Mouse (Mus musculus): ENCODE results near the gene 2310007B03Rik.

2310007B03Rik gene

DNA sequence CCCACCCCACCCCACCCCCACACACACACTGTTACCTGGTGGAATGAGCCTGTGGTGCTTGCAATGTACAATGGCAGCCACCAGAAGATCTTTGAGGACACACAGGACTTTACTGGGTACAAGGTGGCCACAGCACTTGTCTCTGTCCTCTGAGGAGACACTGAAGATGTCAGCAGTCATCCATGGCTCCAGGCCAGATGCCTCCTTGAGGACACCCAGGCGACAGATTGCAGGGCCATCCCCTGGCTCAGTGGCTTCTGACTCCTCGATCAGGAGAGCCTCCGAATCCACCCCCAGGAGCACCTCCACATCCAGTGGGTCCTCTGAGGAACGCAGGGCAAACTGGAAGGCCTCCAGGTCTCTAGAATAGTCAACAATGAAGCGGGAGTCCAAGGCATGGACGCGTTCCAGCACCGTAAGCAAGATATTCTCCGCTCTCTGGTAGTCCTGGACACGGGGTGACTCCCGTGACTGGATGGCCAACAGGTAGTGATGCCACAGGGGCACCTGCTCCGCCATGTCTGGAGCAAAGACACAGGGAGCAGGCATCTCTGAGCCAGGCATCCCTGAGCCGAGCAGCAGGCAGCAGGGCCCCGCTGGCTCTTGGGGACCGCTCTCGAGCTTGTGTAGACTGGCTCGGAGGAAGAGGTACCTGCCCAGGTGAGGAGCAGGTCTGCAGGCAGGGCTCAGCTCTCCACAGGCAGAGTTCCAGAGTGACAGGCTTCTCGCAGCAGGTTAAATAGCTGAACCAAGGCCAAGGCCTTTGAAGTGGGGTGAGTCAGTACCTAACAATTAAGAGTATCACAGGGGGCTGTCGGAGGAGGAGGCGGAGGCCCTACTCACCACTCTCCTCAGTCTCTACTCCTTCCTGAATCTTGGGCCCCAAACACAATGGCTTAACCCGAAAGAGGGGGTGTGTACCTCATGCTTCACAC, 915 bp downstream of the 2310007B03Rik start:
- DNase-seq (ENCODE audit: low read depth, low spot score) = no peak

DNA sequence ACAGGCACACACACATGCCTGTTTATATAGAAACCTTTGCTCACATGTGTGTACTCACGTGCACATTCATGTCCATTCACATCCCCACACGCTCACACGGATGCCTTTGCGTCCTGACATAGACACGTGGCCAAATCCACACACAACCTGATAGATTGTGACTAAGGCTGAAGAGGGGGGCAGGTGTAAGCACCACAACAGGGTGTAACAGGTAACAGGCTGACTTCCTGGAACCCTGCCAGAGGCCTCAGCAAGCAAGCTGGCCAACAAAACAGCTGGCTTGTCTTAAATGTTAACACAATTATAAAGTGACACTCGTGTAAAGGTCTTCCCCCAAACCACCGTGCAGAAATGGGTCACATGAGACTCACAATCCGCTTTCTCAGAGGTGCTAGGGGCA, 1.8 kb downstream of the 2310007B03Rik start:
- no peak for DNase-seq (ENCODE audit: low read depth, low spot score)

DNA sequence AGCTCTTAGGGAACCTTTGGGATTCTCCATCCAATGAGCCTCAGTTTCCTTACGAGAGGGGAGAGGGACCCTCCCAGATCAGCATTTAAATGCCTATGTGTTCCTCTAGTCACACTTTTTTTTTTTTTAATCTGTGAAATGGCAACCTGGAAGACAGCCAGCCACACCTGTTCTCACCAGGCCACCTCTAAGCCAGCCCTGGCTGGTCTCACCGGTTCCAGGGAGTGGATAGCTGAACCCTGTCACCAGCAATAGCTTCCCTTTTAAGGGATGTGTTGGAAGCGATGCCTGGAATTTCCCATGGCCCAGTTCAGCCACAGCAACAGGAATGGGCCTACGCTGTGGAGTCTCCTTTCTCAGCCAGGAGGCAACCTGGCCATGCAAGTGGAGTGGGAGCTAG, 3.2 kb downstream of the 2310007B03Rik start:
- no peak for DNase-seq (ENCODE audit: low read depth, low spot score)

DNA sequence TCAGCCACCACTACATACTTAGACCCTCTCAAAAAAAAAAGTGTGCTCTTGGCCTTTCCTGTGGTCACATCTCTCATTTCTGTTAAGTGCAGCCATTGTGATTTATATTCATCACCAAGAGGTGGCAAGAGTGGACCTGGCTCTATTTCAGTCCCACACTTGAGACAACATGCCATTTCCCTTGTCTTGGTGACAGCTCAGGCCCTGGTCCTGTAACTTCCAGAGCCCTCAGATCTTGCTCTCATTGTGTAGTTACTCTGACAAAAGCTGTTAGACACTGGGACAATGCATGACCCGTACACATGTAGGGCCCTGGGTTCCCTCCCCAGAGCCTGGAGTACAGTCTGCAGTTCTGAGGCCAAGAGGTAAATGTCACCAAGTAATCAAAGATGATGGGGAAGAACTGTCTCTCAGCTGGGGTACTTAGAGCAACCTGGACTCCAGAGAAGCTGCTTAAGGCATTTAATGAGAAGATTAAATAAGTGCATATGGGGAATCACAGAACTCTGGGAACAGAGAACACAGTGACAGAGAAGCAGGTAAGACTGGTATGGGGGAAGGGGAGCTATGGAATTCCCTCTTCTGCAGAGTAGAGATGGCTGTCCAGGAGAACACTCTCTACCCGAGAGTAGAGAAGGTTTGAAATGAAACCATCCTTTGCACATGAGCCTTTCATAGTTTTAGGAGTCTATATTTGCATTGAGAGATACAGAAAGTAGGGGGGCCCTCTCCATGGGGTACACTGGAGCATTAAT, 9.7 kb downstream of the 2310007B03Rik start:
- no peak for DNase-seq (ENCODE audit: low read depth, low spot score)

GRCm38 (mm10) chr1:93144176-93144575, 16.6 kb downstream of the 2310007B03Rik start:
- DNase-seq (ENCODE audit: low read depth, low spot score) = no peak

GRCm38 (mm10) chr1:93142871-93143270, 17.9 kb downstream of the 2310007B03Rik start:
- DNase-seq (ENCODE audit: low read depth, low spot score) = no peak

DNA sequence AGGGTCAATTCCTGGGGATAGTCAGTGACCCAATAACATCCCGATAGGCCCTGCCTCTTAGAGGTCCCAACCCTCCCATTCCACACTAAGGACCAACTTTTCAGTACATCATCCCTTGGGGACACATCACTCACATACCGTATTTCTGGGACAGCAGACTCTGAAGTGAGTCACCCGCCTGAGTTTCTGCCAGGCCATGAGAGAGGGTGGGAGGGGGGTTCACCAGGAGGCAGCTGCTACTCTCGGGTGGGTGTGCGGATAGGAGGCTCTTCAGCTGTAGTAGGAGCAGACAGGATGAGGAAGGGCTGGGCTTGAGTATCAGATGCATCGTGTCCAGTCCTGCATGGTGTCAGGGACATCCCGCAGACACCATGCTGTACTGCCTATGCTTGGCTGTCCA, 21.0 kb downstream of the 2310007B03Rik start:
- DNase-seq (ENCODE audit: low read depth, low spot score) = no peak

GRCm38 (mm10) chr1:93138534-93138933, 22.2 kb downstream of the 2310007B03Rik start:
- DNase-seq (ENCODE audit: low read depth, low spot score) = no peak

- no peak for DNase-seq (ENCODE audit: low read depth, low spot score)
These were observed 25.7 kb downstream of the 2310007B03Rik start, which contains the start of gene Agxt for GRCm38 (mm10) chr1:93135036-93135526. Gene Agxt (plus strand): TSS chr1:93135240.

GRCm38 (mm10) chr1:93132676-93133075, 28.1 kb downstream of the 2310007B03Rik start:
- DNase-seq (ENCODE audit: low read depth, low spot score) = no peak

GRCm38 (mm10) chr1:93130242-93130983, 30.3 kb downstream of the 2310007B03Rik start:
- no peak for DNase-seq (ENCODE audit: low read depth, low spot score)

DNA sequence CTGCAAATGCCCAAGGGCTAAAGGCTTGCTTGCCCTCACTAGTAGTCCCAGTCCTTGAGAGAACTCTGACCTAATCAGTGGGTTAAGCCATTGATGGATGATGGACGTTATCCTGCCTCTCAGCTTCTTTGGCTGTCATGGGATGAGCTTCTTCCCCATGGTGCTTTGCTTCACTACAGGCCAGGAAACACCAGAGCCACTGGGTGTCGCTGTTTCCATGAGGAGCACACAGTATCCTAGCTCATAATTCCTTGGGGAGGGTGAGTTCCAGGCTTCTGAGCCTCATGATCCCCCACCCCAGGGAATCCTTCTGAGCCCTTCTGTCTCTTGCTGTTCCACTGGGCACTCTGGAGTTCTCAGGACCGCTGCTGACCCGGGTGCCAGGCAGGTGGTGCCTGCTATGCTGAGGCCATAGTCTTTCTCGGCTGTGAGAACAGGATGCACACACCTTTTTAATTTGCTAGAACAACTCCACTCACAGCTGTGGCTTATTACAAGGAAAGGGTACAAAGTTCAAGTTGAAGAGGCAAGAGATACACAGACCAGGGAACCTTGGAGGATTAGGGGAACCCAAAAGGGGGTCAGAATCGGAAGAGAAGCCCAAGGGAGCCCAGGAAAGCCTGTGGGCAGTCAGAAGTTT, 31.9 kb downstream of the 2310007B03Rik start:
- peak; percentile 52 for DNase-seq (ENCODE audit: low read depth, low spot score)

DNA sequence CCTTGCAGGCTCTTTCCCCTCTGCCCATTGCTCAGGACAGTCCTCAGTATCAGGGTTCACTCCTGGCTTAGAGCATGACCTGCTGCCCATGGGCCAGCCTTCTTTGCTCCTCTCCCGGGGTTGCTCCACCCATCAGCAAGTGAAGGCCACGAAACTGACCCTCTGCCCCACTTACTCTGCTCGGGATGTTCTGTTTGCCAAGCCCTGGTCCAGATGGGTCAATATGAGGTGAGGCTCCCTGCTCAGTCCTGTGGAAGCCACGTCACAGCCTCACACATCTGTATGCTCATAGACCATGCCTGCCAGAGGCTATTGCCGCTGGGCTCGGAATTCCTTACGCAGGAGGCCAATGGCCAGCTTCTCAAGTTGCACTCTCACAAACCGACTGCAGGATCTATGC, 32.5 kb downstream of the 2310007B03Rik start:
- DNase-seq (ENCODE audit: low read depth, low spot score) = no peak

- DNase-seq (ENCODE audit: low read depth, low spot score) = no peak
These were observed 35.5 kb downstream of the 2310007B03Rik start for GRCm38 (mm10) chr1:93125256-93125655.

GRCm38 (mm10) chr1:93124066-93124465, 36.7 kb downstream of the 2310007B03Rik start:
- no peak for DNase-seq (ENCODE audit: low read depth, low spot score)

DNA sequence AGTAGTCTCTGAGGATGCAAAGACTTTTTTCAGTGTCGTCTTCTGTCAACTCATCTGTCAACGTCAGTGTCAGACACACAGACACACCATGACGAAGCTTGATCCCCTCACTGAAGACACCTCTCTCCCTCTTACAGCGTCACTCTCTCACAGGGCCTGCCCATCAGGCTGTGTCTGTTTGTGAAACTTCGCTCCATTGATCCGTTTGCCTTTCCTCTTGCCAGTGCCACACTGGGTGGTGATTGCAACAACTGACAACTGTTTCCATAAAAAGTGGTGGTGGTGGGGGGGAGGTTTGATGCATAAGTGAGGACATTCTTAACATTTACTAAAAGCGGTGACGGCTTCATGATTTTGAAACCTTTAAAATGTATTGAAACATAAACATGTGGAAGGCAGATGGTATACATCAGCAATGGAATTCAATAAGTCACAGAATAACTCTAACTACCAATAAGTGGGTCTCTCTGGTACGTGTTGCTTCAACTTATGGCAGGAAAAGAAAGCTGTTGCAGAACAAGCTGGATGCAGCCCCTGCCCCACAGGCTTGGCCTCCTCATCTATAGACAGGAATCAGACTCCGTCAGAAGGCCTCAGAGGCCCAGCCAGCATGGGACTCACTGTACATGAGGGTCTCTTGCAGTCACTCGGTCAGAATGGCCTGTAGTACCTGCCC, 37.4 kb downstream of the 2310007B03Rik start:
- DNase-seq (ENCODE audit: low read depth, low spot score) = peak; percentile 11

GRCm38 (mm10) chr1:93118816-93119215, 41.9 kb downstream of the 2310007B03Rik start:
- no peak for DNase-seq (ENCODE audit: low read depth, low spot score)

GRCm38 (mm10) chr1:93115471-93115870, 45.3 kb downstream of the 2310007B03Rik start:
- DNase-seq (ENCODE audit: low read depth, low spot score) = no peak

- DNase-seq (ENCODE audit: low read depth, low spot score) = peak; percentile 92
These were observed 45.9 kb downstream of the 2310007B03Rik start for GRCm38 (mm10) chr1:93114713-93115463.

DNA sequence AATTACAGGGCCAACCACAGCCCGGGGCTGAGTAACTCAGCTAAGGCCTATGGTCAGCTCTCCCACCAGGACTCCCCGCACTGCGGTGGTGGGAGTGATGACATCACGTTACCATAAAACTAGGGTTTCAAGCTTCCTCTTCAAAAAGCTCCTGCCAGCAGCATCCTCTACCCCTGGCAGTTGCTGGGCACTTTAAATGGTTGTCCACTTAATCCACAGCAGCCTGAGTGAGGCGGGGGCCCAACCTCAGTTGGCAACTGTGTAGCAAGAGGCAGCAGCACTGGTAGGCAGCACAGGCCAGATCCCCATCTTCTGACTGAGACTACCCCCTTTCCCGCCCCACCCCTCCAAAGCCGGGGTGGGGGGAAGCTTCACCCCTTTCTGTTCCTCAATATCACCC, 58.0 kb downstream of the 2310007B03Rik start:
- no peak for DNase-seq (ENCODE audit: low read depth, low spot score)

All from forelimb bud, embryonic 11.5 days (tissue).